Mouse (Mus musculus) heart, embryonic 11.5 days (tissue): ENCODE measurements around the gene Endou. TPM values are rescaled to one million over a fixed set of nuclear protein-coding genes. Genes with fewer than 3 reads are reported as not detected.

Experiments used
- ATAC-seq: fragments of 200-750 bp; cut with Nextera tagmentation; replicated peaks from 2 replicates; pipeline ENCODE4 v1.8.0; 2017; ENCODE audit warnings: moderate library complexity; ENCODE audit not compliant: insufficient number of reproducible peaks, low FRiP score, low TSS enrichment
- H3K27ac ChIP-seq: fragments of 300-500 bp; sonication (generic); 2 replicates; pipeline ENCODE4 v1.5.1; 2014; ENCODE audit warnings: mild to moderate bottlenecking, low read depth, low read length
- H3K27me3 ChIP-seq: fragments of 300-500 bp; sonication (generic); 2 replicates; pipeline ENCODE4 v1.6.1; 2014; ENCODE audit warnings: mild to moderate bottlenecking, low read length, mixed read lengths; ENCODE audit not compliant: control insufficient read depth, insufficient read depth
- H3K36me3 ChIP-seq: fragments of 300-500 bp; sonication (generic); 2 replicates; pipeline ENCODE4 v1.6.1; 2014; ENCODE audit warnings: mild to moderate bottlenecking, low read length, moderate library complexity, mixed read lengths; ENCODE audit not compliant: control insufficient read depth, insufficient read depth
- H3K4me1 ChIP-seq: fragments of 300-500 bp; sonication (generic); 2 replicates; pipeline ENCODE4 v1.6.1; 2014; ENCODE audit warnings: low read length; ENCODE audit not compliant: control insufficient read depth, insufficient read depth
- H3K4me2 ChIP-seq: fragments of 300-500 bp; sonication (generic); 2 replicates; pipeline ENCODE4 v1.6.1; 2014; ENCODE audit warnings: mild to moderate bottlenecking, moderate library complexity
- H3K4me3 ChIP-seq: fragments of 300-500 bp; sonication (generic); 2 replicates; pipeline ENCODE4 v1.5.1; 2014; ENCODE audit warnings: low read depth, low read length
- H3K9ac ChIP-seq: fragments of 300-500 bp; sonication (generic); 2 replicates; pipeline ENCODE4 v1.6.1; 2014; ENCODE audit warnings: mild to moderate bottlenecking, low read depth, low read length, moderate library complexity
- H3K9me3 ChIP-seq: fragments of 300-500 bp; sonication (generic); replicated peaks from 2 replicates; pipeline ENCODE4 v1.6.1; 2016; ENCODE audit warnings: low read length; ENCODE audit not compliant: control insufficient read depth
- WGBS: fragments of 180-500 bp; shearing (Covaris S2); extraction: QIAGEN DNeasy Blood & Tissue Kit; methylation state at CpG from one replicate; pipeline ENCODE4 v1.1.7; 2014; ENCODE audit not compliant: insufficient replicate concordance; 5-methylcytosine and 5-hydroxymethylcytosine counted together
- polyA plus RNA-seq: library from polyadenylated mRNA; unstranded; fragments of >200 nt; fragmentation: Nextera tagmentation; extraction: Ambion mirVana; gene quantifications from 2 replicates; pipeline ENCODE4 v1.2.1, GENCODE M21; 2014

The Endou gene
- polyA plus RNA-seq, 1 experiment from 2014 or later, result not detected

GRCm38 (mm10) chr15:97751676-97752075, 20.5 kb upstream of the Endou start:
- peaks cover 2% of the 10 kb centered on the region; the same call in 1 of the 2 replicates for H3K36me3 ChIP-seq
- 50% methylated on average over 2 of the region's 2 CpGs for WGBS
- H3K4me3 ChIP-seq, result no peak overlapping the region
- H3K4me2 ChIP-seq, result no peak overlapping the region
- H3K9ac ChIP-seq, result no peak overlapping the region
- no peaks in the 10 kb centered on the region for H3K27me3 ChIP-seq
- ATAC-seq, result no peak
- H3K27ac ChIP-seq, result no peak overlapping the region
- peaks cover 45% of the 10 kb centered on the region for H3K4me1 ChIP-seq
- H3K9me3 ChIP-seq, result no peaks in the 10 kb centered on the region

- Histone ChIP-seq H3K9ac (0 out of 2 replicates have a peak overlapping the region, but pooled peaks have one; percentile 22), H3K9me3 (no peaks in the 10 kb centered on the region), H3K4me1 (peaks cover 45% of the 10 kb centered on the region), H3K4me2 (no peak overlapping the region; the same call in none of the 2 replicates), H3K27me3 (no peaks in the 10 kb centered on the region), H3K36me3 (peaks cover 2% of the 10 kb centered on the region; the same call in 1 of the 2 replicates), H3K27ac (peak overlapping the region; percentile 60), H3K4me3 (no peak overlapping the region)
- 24% methylated on average over 12 of the region's 12 CpGs for WGBS
- ATAC-seq, result peak; percentile 63
These were observed 19.6 kb upstream of the Endou start for GRCm38 (mm10) chr15:97750697-97751096.

- ATAC-seq, result no peak
- Histone ChIP-seq H3K9me3 (no peaks in the 10 kb centered on the region), H3K9ac (no peak overlapping the region), H3K4me1 (peaks cover 46% of the 10 kb centered on the region), H3K27ac (peak overlapping the region; percentile 60; the same call in 1 of the 2 replicates), H3K27me3 (no peaks in the 10 kb centered on the region), H3K4me3 (no peak overlapping the region), H3K4me2 (no peak overlapping the region), H3K36me3 (peaks cover 2% of the 10 kb centered on the region; the same call in 1 of the 2 replicates)
- 91% methylated on average over 13 of the region's 13 CpGs for WGBS
These were observed 18.7 kb upstream of the Endou start for GRCm38 (mm10) chr15:97749841-97750240.

- WGBS, result 86% methylated on average over 9 of the region's 9 CpGs
- Histone ChIP-seq H3K27ac (no peak overlapping the region), H3K27me3 (no peaks in the 10 kb centered on the region), H3K9ac (no peak overlapping the region), H3K4me3 (no peak overlapping the region), H3K9me3 (no peaks in the 10 kb centered on the region), H3K36me3 (peaks cover 2% of the 10 kb centered on the region; the same call in 1 of the 2 replicates), H3K4me2 (no peak overlapping the region), H3K4me1 (peaks cover 44% of the 10 kb centered on the region)
- ATAC-seq, result no peak
These were observed 18.3 kb upstream of the Endou start for GRCm38 (mm10) chr15:97749397-97749796.

DNA sequence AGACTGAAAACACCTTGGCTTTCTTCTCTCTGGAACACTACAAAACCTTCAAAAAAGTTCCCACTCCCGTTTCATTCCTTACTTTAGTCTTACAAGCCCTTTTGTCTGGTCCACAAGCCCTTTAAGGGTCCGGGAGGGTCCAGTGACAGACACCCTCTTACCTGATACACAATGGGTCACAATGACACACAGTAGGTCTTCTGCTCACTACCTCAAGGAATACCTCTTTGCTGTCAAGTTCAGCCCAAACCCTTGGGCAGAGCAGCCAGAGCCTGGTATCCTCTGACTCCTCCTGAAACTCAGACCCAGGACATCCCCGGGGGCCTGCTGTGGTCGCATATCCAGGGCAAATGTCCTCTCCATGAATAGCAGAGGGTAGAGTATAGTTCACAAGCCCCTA, 17.8 kb upstream of the Endou start:
- 81% methylated on average over 4 of the region's 4 CpGs for WGBS
- H3K9ac ChIP-seq, result no peak overlapping the region
- H3K27me3 ChIP-seq, result no peaks in the 10 kb centered on the region
- peaks cover 44% of the 10 kb centered on the region for H3K4me1 ChIP-seq
- H3K36me3 ChIP-seq, result peaks cover 2% of the 10 kb centered on the region; the same call in 1 of the 2 replicates
- H3K4me2 ChIP-seq, result no peak overlapping the region
- H3K4me3 ChIP-seq, result no peak overlapping the region
- H3K9me3 ChIP-seq, result no peaks in the 10 kb centered on the region
- ATAC-seq, result no peak
- H3K27ac ChIP-seq, result peak overlapping the region; percentile 10; the same call in 1 of the 2 replicates

DNA sequence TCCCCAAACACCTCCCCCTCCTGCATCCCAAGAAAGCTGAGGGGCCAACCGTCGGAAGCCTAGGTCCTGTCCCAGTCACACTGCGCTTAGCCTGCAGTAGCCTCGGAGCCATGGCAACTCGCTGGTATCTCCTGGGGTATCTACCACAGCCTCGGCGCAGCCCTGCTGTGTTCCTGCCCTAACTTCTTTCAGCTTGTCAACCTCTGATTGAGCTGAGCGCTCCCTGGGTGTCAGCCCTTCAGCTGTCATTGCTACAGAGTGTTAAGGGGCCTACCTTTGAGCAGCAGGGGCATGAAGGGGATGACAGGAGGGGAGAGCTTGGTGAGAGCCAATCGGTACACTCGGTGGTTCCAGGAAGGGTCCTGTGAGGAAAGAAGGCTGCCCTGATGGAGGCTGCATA, 17.2 kb upstream of the Endou start:
- ATAC-seq, result no peak
- Histone ChIP-seq H3K4me2 (peak overlapping the region; percentile 12; the same call in 1 of the 2 replicates), H3K27ac (peak overlapping the region; percentile 10), H3K9ac (no peak overlapping the region), H3K9me3 (no peaks in the 10 kb centered on the region), H3K4me1 (peaks cover 45% of the 10 kb centered on the region), H3K4me3 (no peak overlapping the region), H3K27me3 (no peaks in the 10 kb centered on the region), H3K36me3 (peaks cover 2% of the 10 kb centered on the region; the same call in 1 of the 2 replicates)
- WGBS, result 24% methylated on average over 10 of the region's 10 CpGs

DNA sequence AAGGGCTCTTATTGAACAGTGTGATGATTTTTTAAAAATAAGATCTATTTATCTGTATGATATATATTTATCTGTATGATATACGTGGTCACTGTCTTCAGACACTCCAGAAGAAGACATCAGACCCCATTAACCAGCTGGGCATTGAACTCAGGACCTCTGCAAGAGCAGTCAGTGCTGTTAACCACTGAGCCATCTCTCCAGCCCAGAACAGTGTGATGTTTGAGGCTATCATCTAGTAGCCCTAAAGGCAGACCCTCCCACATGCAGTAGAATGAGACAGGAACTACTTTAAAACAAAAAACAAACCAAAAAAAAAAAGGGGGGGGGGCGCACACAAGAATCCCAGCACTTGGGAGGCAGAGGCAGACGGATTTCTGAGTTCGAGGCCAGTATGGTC, 16.3 kb upstream of the Endou start:
- no peak overlapping the region for H3K27ac ChIP-seq
- H3K9me3 ChIP-seq, result no peaks in the 10 kb centered on the region
- no peaks in the 10 kb centered on the region for H3K27me3 ChIP-seq
- peaks cover 2% of the 10 kb centered on the region; the same call in 1 of the 2 replicates for H3K36me3 ChIP-seq
- peaks cover 48% of the 10 kb centered on the region for H3K4me1 ChIP-seq
- ATAC-seq, result no peak
- no peak overlapping the region for H3K9ac ChIP-seq
- H3K4me2 ChIP-seq, result no peak overlapping the region
- no peak overlapping the region for H3K4me3 ChIP-seq
- 70% methylated on average over 4 of the region's 4 CpGs for WGBS

- ATAC-seq, result no peak
- Histone ChIP-seq H3K9me3 (no peaks in the 10 kb centered on the region), H3K36me3 (peaks cover 2% of the 10 kb centered on the region; the same call in 1 of the 2 replicates), H3K27ac (no peak overlapping the region), H3K4me1 (peaks cover 55% of the 10 kb centered on the region), H3K9ac (no peak overlapping the region), H3K4me3 (no peak overlapping the region), H3K4me2 (no peak overlapping the region), H3K27me3 (no peaks in the 10 kb centered on the region)
- 76% methylated on average over 24 of the region's 24 CpGs for WGBS
These were observed 15.6 kb upstream of the Endou start for GRCm38 (mm10) chr15:97746748-97747147.

DNA sequence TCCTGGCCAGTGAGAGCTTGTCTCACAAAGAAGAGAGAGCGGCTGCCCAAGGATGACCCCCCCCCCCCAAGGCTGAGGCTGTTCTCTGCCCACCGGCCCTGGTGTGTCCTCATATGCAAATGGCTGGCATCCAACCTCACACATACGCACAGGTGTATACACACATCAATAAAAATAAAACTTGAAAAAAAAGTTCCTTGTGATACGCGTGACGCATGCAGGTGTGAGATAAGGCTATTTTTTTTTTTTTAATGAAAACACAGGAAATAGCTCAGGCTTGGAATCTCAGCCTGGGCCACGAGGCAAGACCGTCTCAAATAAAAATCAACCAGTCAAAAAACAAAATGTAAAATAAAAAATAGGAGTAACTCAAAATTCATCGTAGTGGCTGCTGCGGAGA, 15.1 kb upstream of the Endou start:
- H3K4me1 ChIP-seq, result peaks cover 58% of the 10 kb centered on the region
- H3K4me2 ChIP-seq, result no peak overlapping the region
- WGBS, result 85% methylated on average over 10 of the region's 10 CpGs
- H3K27ac ChIP-seq, result no peak overlapping the region
- no peaks in the 10 kb centered on the region for H3K27me3 ChIP-seq
- peaks cover 2% of the 10 kb centered on the region; the same call in 1 of the 2 replicates for H3K36me3 ChIP-seq
- H3K4me3 ChIP-seq, result no peak overlapping the region
- H3K9me3 ChIP-seq, result no peaks in the 10 kb centered on the region
- ATAC-seq, result no peak
- H3K9ac ChIP-seq, result no peak overlapping the region
